Mouse (Mus musculus): ENCODE data around the gene Aars. TPM values are rescaled to one million over a fixed set of nuclear protein-coding genes. Genes with fewer than 3 reads are reported as not detected.

Aars gene
- polyA plus RNA-seq, 1 experiment from 2014 or later = 68.6 TPM

DNA sequence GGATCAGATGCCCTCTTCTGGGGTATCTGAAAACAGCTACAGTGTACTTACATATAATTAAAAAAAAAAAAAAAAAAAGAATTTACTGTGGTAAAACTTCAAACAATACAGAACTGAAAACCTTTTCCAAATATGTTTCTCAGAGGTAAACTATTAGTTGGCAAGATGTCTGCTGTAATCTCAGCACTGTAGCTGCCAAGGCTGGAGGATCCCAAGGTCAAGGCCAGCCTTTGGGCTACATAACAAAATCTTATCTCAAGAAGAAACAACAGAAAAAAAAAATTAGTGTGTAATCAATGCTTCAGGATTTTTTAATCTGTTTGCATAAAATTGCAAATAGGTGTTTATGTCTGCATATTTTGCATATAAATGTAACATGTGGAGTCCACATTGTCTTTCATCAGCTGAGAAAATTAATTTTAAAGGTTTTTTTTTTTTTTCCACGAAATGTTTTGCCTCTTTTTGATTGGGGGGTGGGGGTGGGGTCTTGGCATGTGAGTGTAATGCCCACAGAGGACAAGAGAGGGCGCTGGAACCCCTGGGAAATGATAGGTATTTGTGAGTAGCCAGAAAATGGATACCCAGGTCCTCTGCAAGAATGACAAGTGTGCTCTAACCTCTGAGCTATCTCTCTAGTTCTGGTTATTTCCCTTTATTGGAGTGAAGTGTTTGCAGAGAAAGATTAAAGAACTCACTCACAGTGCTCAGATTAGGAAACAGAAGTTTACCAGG lies 11.2 kb downstream of the Aars start:
- no peak overlapping the region for H3K4me3 ChIP-seq (ENCODE audit: low read depth, low read length)
- H3K4me1 ChIP-seq (ENCODE audit: control insufficient read depth, insufficient read depth, low read length) = no peaks in the 10 kb centered on the region
- peaks cover 40% of the 10 kb centered on the region for H3K36me3 ChIP-seq (replicated peaks; ENCODE audit: control insufficient read depth, insufficient read depth, low read depth, low read length)
- no peaks in the 10 kb centered on the region for H3K27me3 ChIP-seq (ENCODE audit: control insufficient read depth, insufficient read depth, low read length)
- H3K9me3 ChIP-seq (replicated peaks; ENCODE audit: control insufficient read depth, low read length) = no peaks in the 10 kb centered on the region
- H3K27ac ChIP-seq (replicated peaks; ENCODE audit: low read depth, low read length) = no peak overlapping the region
- ATAC-seq (replicated peaks; ENCODE audit: insufficient number of reproducible peaks, low FRiP score, low TSS enrichment, low read depth) (no peak), DNase-seq (ENCODE audit: low spot score) (no peak)
- WGBS = 45% methylated on average over 2 of the region's 2 CpGs
- H3K4me2 ChIP-seq (ENCODE audit: low read depth, low read length) = no peak overlapping the region
- no peak overlapping the region for H3K9ac ChIP-seq (replicated peaks; ENCODE audit: low read length)

DNA sequence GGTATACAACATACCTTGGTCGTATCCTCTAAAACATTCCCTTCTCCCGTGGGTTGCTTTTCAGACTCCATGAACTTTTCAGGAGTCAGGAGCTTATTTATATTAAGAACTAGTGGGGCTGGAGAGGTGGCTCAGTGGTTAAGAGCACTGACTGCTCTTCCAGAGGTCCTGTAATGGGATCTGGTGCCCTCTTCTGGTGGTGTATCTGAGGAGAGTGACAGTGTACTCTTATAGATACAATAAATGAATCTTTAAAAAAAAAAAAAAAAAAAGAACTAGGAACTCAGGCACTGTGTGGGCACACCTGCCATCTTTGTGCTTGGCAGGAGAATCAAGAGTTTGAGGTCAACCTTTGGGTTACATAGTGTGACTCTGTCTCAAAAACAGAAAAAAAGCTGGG lies 15.8 kb downstream of the Aars start:
- WGBS = 89% methylated on average over 2 of the region's 2 CpGs
- H3K27ac ChIP-seq (replicated peaks; ENCODE audit: low read depth, low read length) = no peak overlapping the region
- no peaks in the 10 kb centered on the region for H3K27me3 ChIP-seq (ENCODE audit: control insufficient read depth, insufficient read depth, low read length)
- DNase-seq (ENCODE audit: low spot score) = no peak
- no peak overlapping the region for H3K9ac ChIP-seq (replicated peaks; ENCODE audit: low read length)
- no peak overlapping the region for H3K4me2 ChIP-seq (ENCODE audit: low read depth, low read length)
- H3K36me3 ChIP-seq (replicated peaks; ENCODE audit: control insufficient read depth, insufficient read depth, low read depth, low read length) = peaks cover 30% of the 10 kb centered on the region
- H3K4me3 ChIP-seq (ENCODE audit: low read depth, low read length) = no peak overlapping the region
- H3K4me1 ChIP-seq (ENCODE audit: control insufficient read depth, insufficient read depth, low read length) = no peaks in the 10 kb centered on the region
- no peaks in the 10 kb centered on the region for H3K9me3 ChIP-seq (replicated peaks; ENCODE audit: control insufficient read depth, low read length)
- ATAC-seq (replicated peaks; ENCODE audit: insufficient number of reproducible peaks, low FRiP score, low TSS enrichment, low read depth) = no peak

DNA sequence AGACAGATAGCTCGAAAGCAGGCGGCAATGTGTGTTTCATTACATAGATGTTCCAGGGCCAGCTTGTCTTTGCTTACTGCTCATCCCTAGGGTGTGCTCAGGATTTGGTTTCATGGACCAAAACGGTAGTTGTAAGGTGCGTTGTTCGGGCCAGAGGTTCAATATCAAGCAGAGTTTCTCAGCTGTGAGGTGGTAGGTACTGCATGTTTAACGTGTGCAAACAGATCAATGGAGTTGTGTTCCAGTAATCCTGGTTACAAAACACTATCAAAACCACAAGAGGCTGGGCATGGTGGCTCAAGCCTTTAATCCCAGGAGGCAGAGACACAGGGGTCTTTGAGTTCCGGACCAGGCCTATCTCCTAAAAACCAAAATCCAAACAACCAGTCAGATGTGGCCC lies 16.2 kb downstream of the Aars start:
- Histone ChIP-seq H3K27me3 (ENCODE audit: control insufficient read depth, insufficient read depth, low read length) (no peaks in the 10 kb centered on the region), H3K9ac (replicated peaks; ENCODE audit: low read length) (no peak overlapping the region), H3K4me1 (ENCODE audit: control insufficient read depth, insufficient read depth, low read length) (no peaks in the 10 kb centered on the region), H3K36me3 (replicated peaks; ENCODE audit: control insufficient read depth, insufficient read depth, low read depth, low read length) (peaks cover 34% of the 10 kb centered on the region), H3K4me3 (ENCODE audit: low read depth, low read length) (no peak overlapping the region), H3K4me2 (ENCODE audit: low read depth, low read length) (no peak overlapping the region), H3K27ac (replicated peaks; ENCODE audit: low read depth, low read length) (no peak overlapping the region), H3K9me3 (replicated peaks; ENCODE audit: control insufficient read depth, low read length) (no peaks in the 10 kb centered on the region)
- DNase-seq (ENCODE audit: low spot score) (no peak), ATAC-seq (replicated peaks; ENCODE audit: insufficient number of reproducible peaks, low FRiP score, low TSS enrichment, low read depth) (no peak)
- WGBS = 91% methylated on average over 7 of the region's 7 CpGs

DNA sequence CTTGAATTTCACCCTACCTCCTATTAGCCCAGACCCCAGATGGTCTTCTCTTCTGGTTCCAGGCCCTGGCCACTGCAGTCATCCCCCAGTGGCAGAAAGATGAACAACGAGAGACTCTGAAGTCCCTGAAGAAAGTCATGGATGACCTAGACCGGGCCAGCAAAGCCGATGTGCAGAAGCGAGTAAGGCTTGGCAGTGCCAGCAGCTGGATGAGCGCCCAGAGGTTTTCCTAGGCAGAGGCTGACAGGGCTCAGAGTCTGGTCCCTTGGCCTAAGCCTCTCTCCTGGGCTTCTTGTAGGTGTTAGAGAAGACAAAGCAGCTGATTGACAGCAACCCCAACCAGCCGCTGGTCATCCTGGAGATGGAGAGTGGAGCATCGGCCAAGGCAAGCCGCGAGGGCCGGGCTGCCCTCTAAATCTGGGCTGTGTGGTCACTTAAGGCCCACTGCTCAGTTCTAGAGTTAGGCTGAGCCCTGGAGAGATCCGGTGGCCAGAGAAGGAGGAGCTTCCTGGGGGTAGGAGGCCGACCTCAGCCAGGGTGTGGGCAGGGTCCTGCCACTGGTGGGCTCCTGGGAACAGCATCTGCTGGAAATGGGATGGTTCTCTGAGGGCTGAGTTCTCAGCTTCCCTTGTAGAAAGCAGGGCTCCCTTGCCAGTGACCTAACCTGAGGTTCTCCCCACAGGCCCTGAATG lies 21.0 kb downstream of the Aars start:
- Histone ChIP-seq H3K4me1 (ENCODE audit: control insufficient read depth, insufficient read depth, low read length) (no peaks in the 10 kb centered on the region), H3K4me2 (ENCODE audit: low read depth, low read length) (no peak overlapping the region), H3K9me3 (replicated peaks; ENCODE audit: control insufficient read depth, low read length) (no peaks in the 10 kb centered on the region), H3K9ac (replicated peaks; ENCODE audit: low read length) (no peak overlapping the region), H3K27me3 (ENCODE audit: control insufficient read depth, insufficient read depth, low read length) (no peaks in the 10 kb centered on the region), H3K4me3 (ENCODE audit: low read depth, low read length) (no peak overlapping the region), H3K36me3 (replicated peaks; ENCODE audit: control insufficient read depth, insufficient read depth, low read depth, low read length) (peaks cover 22% of the 10 kb centered on the region), H3K27ac (replicated peaks; ENCODE audit: low read depth, low read length) (no peak overlapping the region)
- WGBS = 96% methylated on average over 12 of the region's 12 CpGs
- DNase-seq (ENCODE audit: low spot score) = no peak
- ATAC-seq (replicated peaks; ENCODE audit: insufficient number of reproducible peaks, low FRiP score, low TSS enrichment, low read depth) = no peak

DNA sequence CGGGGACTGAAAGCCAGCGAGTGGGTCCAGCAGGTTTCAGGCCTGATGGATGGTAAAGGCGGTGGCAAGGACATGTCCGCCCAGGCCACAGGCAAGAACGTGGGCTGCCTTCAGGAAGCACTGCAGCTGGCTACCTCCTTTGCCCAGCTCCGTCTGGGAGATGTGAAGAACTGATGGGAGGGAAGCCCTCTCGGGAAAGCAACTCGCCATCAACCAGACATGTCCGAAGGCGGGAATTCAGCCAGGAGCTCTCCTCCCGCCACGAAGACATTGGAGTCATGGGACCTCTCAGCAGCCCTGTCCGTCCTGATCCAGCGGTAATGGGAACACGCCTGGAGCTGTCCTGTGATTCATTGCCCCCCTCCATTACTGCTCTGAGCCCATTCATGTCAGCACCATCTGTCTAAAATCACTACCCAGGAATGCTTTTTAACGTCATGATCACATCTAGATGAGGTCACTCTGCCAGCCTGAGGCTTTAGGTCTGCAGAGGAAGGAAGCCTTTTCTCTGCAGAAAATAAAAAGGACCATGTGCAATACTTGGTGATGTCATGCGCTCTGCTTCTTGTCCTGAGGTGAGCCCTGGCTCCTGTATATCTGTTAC lies 22.2 kb downstream of the Aars start:
- no peak overlapping the region for H3K27ac ChIP-seq (replicated peaks; ENCODE audit: low read depth, low read length)
- H3K27me3 ChIP-seq (ENCODE audit: control insufficient read depth, insufficient read depth, low read length) = no peaks in the 10 kb centered on the region
- H3K9me3 ChIP-seq (replicated peaks; ENCODE audit: control insufficient read depth, low read length) = no peaks in the 10 kb centered on the region
- H3K36me3 ChIP-seq (replicated peaks; ENCODE audit: control insufficient read depth, insufficient read depth, low read depth, low read length) = peaks cover 17% of the 10 kb centered on the region
- no peak for DNase-seq (ENCODE audit: low spot score)
- no peak overlapping the region for H3K4me2 ChIP-seq (ENCODE audit: low read depth, low read length)
- no peak overlapping the region for H3K9ac ChIP-seq (replicated peaks; ENCODE audit: low read length)
- WGBS = 87% methylated on average over 17 of the region's 17 CpGs
- no peaks in the 10 kb centered on the region for H3K4me1 ChIP-seq (ENCODE audit: control insufficient read depth, insufficient read depth, low read length)
- ATAC-seq (replicated peaks; ENCODE audit: insufficient number of reproducible peaks, low FRiP score, low TSS enrichment, low read depth) = no peak
- no peak overlapping the region for H3K4me3 ChIP-seq (ENCODE audit: low read depth, low read length)

DNA sequence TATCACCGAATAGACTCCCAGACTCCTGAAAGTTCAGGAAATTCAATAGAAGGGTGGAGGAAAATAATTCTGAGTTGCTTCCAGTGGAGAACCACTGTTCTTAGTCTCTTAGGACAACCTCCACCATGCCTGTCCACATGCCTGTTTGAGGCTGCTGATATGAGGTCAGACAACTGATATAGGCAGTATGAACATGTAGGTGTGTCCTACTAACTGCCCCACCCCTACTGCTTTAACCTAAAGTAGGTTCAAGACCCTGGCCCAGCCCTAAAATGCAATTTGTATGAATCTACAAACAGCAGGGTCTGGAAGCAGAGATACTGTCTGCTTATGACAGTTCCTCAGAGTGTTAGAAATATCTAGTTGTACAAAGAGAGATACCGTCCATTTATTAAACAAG lies 22.7 kb downstream of the Aars start:
- no peaks in the 10 kb centered on the region for H3K4me1 ChIP-seq (ENCODE audit: control insufficient read depth, insufficient read depth, low read length)
- ATAC-seq (replicated peaks; ENCODE audit: insufficient number of reproducible peaks, low FRiP score, low TSS enrichment, low read depth) (peak; percentile 22), DNase-seq (ENCODE audit: low spot score) (no peak)
- no peak overlapping the region for H3K4me2 ChIP-seq (ENCODE audit: low read depth, low read length)
- WGBS = 64% methylated on average over 2 of the region's 2 CpGs
- H3K27me3 ChIP-seq (ENCODE audit: control insufficient read depth, insufficient read depth, low read length) = no peaks in the 10 kb centered on the region
- H3K36me3 ChIP-seq (replicated peaks; ENCODE audit: control insufficient read depth, insufficient read depth, low read depth, low read length) = peaks cover 15% of the 10 kb centered on the region
- H3K9ac ChIP-seq (replicated peaks; ENCODE audit: low read length) = no peak overlapping the region
- H3K9me3 ChIP-seq (replicated peaks; ENCODE audit: control insufficient read depth, low read length) = no peaks in the 10 kb centered on the region
- no peak overlapping the region; the same call in 1 of the 2 replicates for H3K4me3 ChIP-seq (ENCODE audit: low read depth, low read length)
- no peak overlapping the region for H3K27ac ChIP-seq (replicated peaks; ENCODE audit: low read depth, low read length)

DNA sequence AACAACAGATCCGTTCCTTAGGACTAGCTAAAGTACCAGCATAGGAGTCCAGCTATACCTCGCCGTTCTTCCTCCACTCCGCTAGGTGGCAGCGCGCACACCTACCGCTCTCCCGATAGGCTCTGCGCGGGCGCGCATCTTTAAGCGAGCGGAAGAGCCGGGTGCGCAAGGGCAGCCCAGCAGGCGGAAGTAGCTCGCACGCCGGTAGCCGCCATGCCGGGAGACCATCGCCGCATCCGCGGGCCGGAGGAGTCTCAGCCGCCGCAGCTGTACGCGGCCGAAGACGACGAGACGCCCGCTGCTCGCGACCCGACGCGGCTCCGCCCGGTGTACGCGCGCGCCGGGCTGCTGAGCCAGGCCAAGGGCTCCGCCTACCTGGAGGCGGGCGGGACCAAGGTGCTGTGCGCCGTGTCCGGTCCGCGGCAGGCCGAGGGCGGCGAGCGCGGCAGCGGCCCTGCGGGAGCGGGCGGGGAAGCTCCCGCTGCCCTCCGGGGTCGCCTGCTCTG lies 23.3 kb downstream of the Aars start, which contains the start of gene Exosc6:
Gene Exosc6, plus strand, starts transcription at position 182 of the 506 bp plus-strand sequence.
- H3K4me3 ChIP-seq (ENCODE audit: low read depth, low read length) = peak within 1 kb of the TSS; percentile 90
- peak; percentile 95 for DNase-seq (ENCODE audit: low spot score)
- WGBS = under 1% methylated on average over 66 of the region's 68 CpGs
- peak within 1 kb of the TSS; percentile 66 for H3K27ac ChIP-seq (replicated peaks; ENCODE audit: low read depth, low read length)
- H3K4me1 ChIP-seq (ENCODE audit: control insufficient read depth, insufficient read depth, low read length) = no peaks in the 10 kb centered on the region
- peak within 1 kb of the TSS; percentile 76 for H3K4me2 ChIP-seq (ENCODE audit: low read depth, low read length)
- no peaks in the 10 kb centered on the region for H3K27me3 ChIP-seq (ENCODE audit: control insufficient read depth, insufficient read depth, low read length)
- no peaks in the 10 kb centered on the region for H3K9me3 ChIP-seq (replicated peaks; ENCODE audit: control insufficient read depth, low read length)
- peak; percentile 92 for ATAC-seq (replicated peaks; ENCODE audit: insufficient number of reproducible peaks, low FRiP score, low TSS enrichment, low read depth)
- H3K9ac ChIP-seq (replicated peaks; ENCODE audit: low read length) = peak within 1 kb of the TSS; percentile 94
- peaks cover 15% of the 10 kb centered on the region for H3K36me3 ChIP-seq (replicated peaks; ENCODE audit: control insufficient read depth, insufficient read depth, low read depth, low read length)
